Mouse (Mus musculus) cerebellum, adult 11-12 months (tissue): ENCODE measurements around the gene Cd69.

Experiments
- DNase-seq: peaks from one replicate; pipeline ENCODE4 v3.0.0; 2022

Gene Cd69

GRCm38 (mm10) chr6:129245793-129246192, 29.4 kb downstream of the Cd69 start:
- no peak for DNase-seq

- DNase-seq: no peak
These were observed 33.3 kb downstream of the Cd69 start for GRCm38 (mm10) chr6:129241907-129242306.

GRCm38 (mm10) chr6:129241471-129241870, 33.8 kb downstream of the Cd69 start:
- no peak for DNase-seq

- no peak for DNase-seq
These were observed 35.5 kb downstream of the Cd69 start for GRCm38 (mm10) chr6:129239564-129240248.

GRCm38 (mm10) chr6:129238275-129239038, 36.8 kb downstream of the Cd69 start:
- no peak for DNase-seq

- DNase-seq: peak; percentile 33
These were observed 37.6 kb downstream of the Cd69 start for GRCm38 (mm10) chr6:129237350-129238274.

GRCm38 (mm10) chr6:129236652-129237342, 38.4 kb downstream of the Cd69 start:
- no peak for DNase-seq

GRCm38 (mm10) chr6:129235855-129236461, 39.3 kb downstream of the Cd69 start:
- no peak for DNase-seq

GRCm38 (mm10) chr6:129234456-129235360, 40.5 kb downstream of the Cd69 start:
- no peak for DNase-seq

GRCm38 (mm10) chr6:129233955-129234369, 41.3 kb downstream of the Cd69 start:
- no peak for DNase-seq

GRCm38 (mm10) chr6:129233366-129233954, 41.8 kb downstream of the Cd69 start:
- no peak for DNase-seq

- DNase-seq: no peak
These were observed 42.4 kb downstream of the Cd69 start for GRCm38 (mm10) chr6:129232842-129233205.

- no peak for DNase-seq
These were observed 43.0 kb downstream of the Cd69 start for GRCm38 (mm10) chr6:129232005-129232841.

GRCm38 (mm10) chr6:129229774-129230578, 45.3 kb downstream of the Cd69 start:
- DNase-seq: no peak

- no peak for DNase-seq
These were observed 46.1 kb downstream of the Cd69 start for GRCm38 (mm10) chr6:129228935-129229773.

- DNase-seq: no peak
These were observed 50.2 kb downstream of the Cd69 start for GRCm38 (mm10) chr6:129225078-129225477.

GRCm38 (mm10) chr6:129224090-129224489, 51.1 kb downstream of the Cd69 start:
- DNase-seq: no peak

- DNase-seq: no peak
These were observed 51.6 kb downstream of the Cd69 start for GRCm38 (mm10) chr6:129223611-129224010.
